Mouse (Mus musculus) CH12.LX (cell line): Measurements from ENCODE around the gene Prima1. TPM values are rescaled to one million over a fixed set of nuclear protein-coding genes. Genes with fewer than 3 reads are reported as not detected.

ENCODE experiments used
- DNase-seq: peaks from one replicate; pipeline ENCODE4 v3.0.0-alpha.2; 2013; ENCODE audit errors: extremely low read depth
- H3K27ac ChIP-seq: 2 replicates; pipeline ENCODE4 v1.5.1; 2012; ENCODE audit warnings: low read depth, mild to moderate bottlenecking, control low read depth, moderate library complexity; ENCODE audit not compliant: insufficient read depth
- H3K27me3 ChIP-seq: replicated peaks from 2 replicates; pipeline ENCODE3; 2012; ENCODE audit warnings: inconsistent platforms
- H3K36me3 ChIP-seq, 2 experiments: replicated peaks in 1 of 2; 2 replicates each; pipeline versions ENCODE3 to v1.6.1; 2012; ENCODE audit warnings: inconsistent platforms in 1 of 2, low read length in 1 of 2, mild to moderate bottlenecking in 1 of 2, mixed read lengths in 1 of 2, moderate library complexity in 1 of 2; ENCODE audit not compliant: control insufficient read depth in 1 of 2, insufficient read depth in 1 of 2
- H3K4me1 ChIP-seq, 2 experiments: 2 replicates each; pipeline ENCODE4 v1.6.1; 2012; ENCODE audit warnings: inconsistent platforms in 1 of 2, moderate library complexity in 1 of 2; ENCODE audit not compliant: insufficient read depth in 2 of 2, control insufficient read depth in 1 of 2
- H3K4me2 ChIP-seq: 2 replicates; pipeline ENCODE4 v1.6.1; 2012; ENCODE audit warnings: low read depth, mild to moderate bottlenecking, control low read depth; ENCODE audit not compliant: poor library complexity, insufficient read depth, severe bottlenecking
- H3K4me3 ChIP-seq, 3 experiments: fragments of 150-350 bp in 1 of 3; sonication (generic) in 1 of 3; replicated peaks in 1 of 3; 2 replicates each; pipeline versions ENCODE3 to v1.5.1; 2011 to 2012; ENCODE audit warnings: low read depth in 2 of 3, low read length in 2 of 3, mild to moderate bottlenecking in 2 of 3, moderate library complexity in 2 of 3, control low read depth in 1 of 3, improper control_type of control experiment in 1 of 3, inconsistent platforms in 1 of 3, mixed read lengths in 1 of 3; ENCODE audit not compliant: poor library complexity in 1 of 3
- H3K79me2 ChIP-seq: replicated peaks from 2 replicates; pipeline ENCODE4 v1.6.1; 2012; ENCODE audit warnings: mild to moderate bottlenecking, moderate library complexity; ENCODE audit not compliant: control insufficient read depth, poor library complexity, insufficient read depth, severe bottlenecking; ENCODE audit errors: extremely low read depth
- H3K9ac ChIP-seq: 2 replicates; pipeline ENCODE4 v1.6.1; 2012; ENCODE audit warnings: low read depth, mild to moderate bottlenecking, control low read depth, moderate library complexity; ENCODE audit not compliant: insufficient read depth
- H3K9me3 ChIP-seq: replicated peaks from 2 replicates; pipeline ENCODE3; 2012; ENCODE audit warnings: low read length, inconsistent platforms, mixed read lengths
- BHLHE40 ChIP-seq: IDR thresholded peaks from 2 replicates; pipeline ENCODE4 v1.6.1; 2011; ENCODE audit warnings: mild to moderate bottlenecking, low read depth, low read length, improper control_type of control experiment
- CHD1 ChIP-seq: IDR thresholded peaks from 2 replicates; pipeline ENCODE4 v1.6.1; 2012; ENCODE audit warnings: low read depth, low read length, improper control_type of control experiment, inconsistent platforms
- E2F4 ChIP-seq: IDR thresholded peaks from 2 replicates; pipeline ENCODE4 v1.6.1; 2011; ENCODE audit warnings: low read depth, low read length, improper control_type of control experiment; ENCODE audit not compliant: insufficient replicate concordance
- ELF1 ChIP-seq: IDR thresholded peaks from 2 replicates; pipeline ENCODE4 v1.6.1; 2014; ENCODE audit warnings: low read depth, mild to moderate bottlenecking, inconsistent platforms, low read length, improper control_type of control experiment
- EP300 ChIP-seq: IDR thresholded peaks from 2 replicates; pipeline ENCODE4 v1.6.1; 2011; ENCODE audit warnings: low read length, improper control_type of control experiment
- GABPA ChIP-seq: IDR thresholded peaks from 2 replicates; pipeline ENCODE4 v1.6.1; 2012; ENCODE audit warnings: low read depth, low read length, improper control_type of control experiment, inconsistent platforms; ENCODE audit not compliant: insufficient replicate concordance
- IRF4 ChIP-seq: IDR thresholded peaks from 2 replicates; pipeline ENCODE4 v1.6.1; 2014; ENCODE audit warnings: low read depth, mild to moderate bottlenecking, inconsistent platforms, low read length, improper control_type of control experiment
- JUN ChIP-seq: IDR thresholded peaks from 2 replicates; pipeline ENCODE4 v1.6.1; 2011; ENCODE audit warnings: low read depth, mild to moderate bottlenecking, low read length, improper control_type of control experiment, moderate library complexity; ENCODE audit not compliant: insufficient read depth
- JUND ChIP-seq: conservative IDR thresholded peaks from 2 replicates; pipeline ENCODE4 v1.6.1; 2011; ENCODE audit warnings: low read depth, low read length, improper control_type of control experiment
- KAT2A ChIP-seq: IDR thresholded peaks from 2 replicates; pipeline ENCODE4 v1.6.1; 2012; ENCODE audit warnings: low read length, improper control_type of control experiment, inconsistent platforms; ENCODE audit not compliant: insufficient replicate concordance
- MAFK ChIP-seq: IDR thresholded peaks from 2 replicates; pipeline ENCODE4 v1.6.1; 2011; ENCODE audit warnings: low read length, improper control_type of control experiment; ENCODE audit not compliant: insufficient replicate concordance
- MAX ChIP-seq: IDR thresholded peaks from 2 replicates; pipeline ENCODE4 v1.6.1; 2011; ENCODE audit warnings: low read length, improper control_type of control experiment
- MAZ ChIP-seq: IDR thresholded peaks from 2 replicates; pipeline ENCODE4 v1.6.1; 2012; ENCODE audit warnings: low read depth, mild to moderate bottlenecking, inconsistent platforms, low read length, improper control_type of control experiment, moderate library complexity
- MXI1 ChIP-seq: IDR thresholded peaks from 2 replicates; pipeline ENCODE4 v1.6.1; 2011; ENCODE audit warnings: mild to moderate bottlenecking, low read depth, low read length, improper control_type of control experiment
- MYC ChIP-seq: IDR thresholded peaks from 2 replicates; pipeline ENCODE4 v1.6.1; 2011; ENCODE audit warnings: low read depth, mild to moderate bottlenecking, improper control_type of control experiment, low read length
- NRF1 ChIP-seq: IDR thresholded peaks from 2 replicates; pipeline ENCODE4 v1.6.1; 2014; ENCODE audit warnings: low read depth, mild to moderate bottlenecking, inconsistent platforms, low read length, improper control_type of control experiment, moderate library complexity
- PAX5 ChIP-seq: IDR thresholded peaks from 2 replicates; pipeline ENCODE4 v1.6.1; 2012; ENCODE audit warnings: low read length, inconsistent platforms, mixed read lengths
- POLR2AphosphoS2 ChIP-seq: IDR thresholded peaks from 2 replicates; pipeline ENCODE4 v1.6.1; 2011; ENCODE audit warnings: low read depth, low read length, improper control_type of control experiment
- RCOR1 ChIP-seq: conservative IDR thresholded peaks from 2 replicates; pipeline ENCODE4 v1.6.1; 2012; ENCODE audit warnings: low read depth, mild to moderate bottlenecking, inconsistent platforms, low read length, improper control_type of control experiment
- SMC3 ChIP-seq: IDR thresholded peaks from 2 replicates; pipeline ENCODE4 v1.6.1; 2011; ENCODE audit warnings: low read depth, low read length, improper control_type of control experiment
- TBP ChIP-seq: conservative IDR thresholded peaks from 2 replicates; pipeline ENCODE4 v1.6.1; 2011; ENCODE audit warnings: low read depth, low read length, improper control_type of control experiment
- TCF12 ChIP-seq: IDR thresholded peaks from 2 replicates; pipeline ENCODE4 v1.6.1; 2014; ENCODE audit warnings: low read depth, mild to moderate bottlenecking, inconsistent platforms, low read length, improper control_type of control experiment
- USF1 ChIP-seq: IDR thresholded peaks from 2 replicates; pipeline ENCODE4 v1.6.1; 2014; ENCODE audit warnings: low read depth, mild to moderate bottlenecking, inconsistent platforms, low read length, improper control_type of control experiment
- USF2 ChIP-seq: conservative IDR thresholded peaks from 2 replicates; pipeline ENCODE4 v1.6.1; 2011; ENCODE audit warnings: low read depth, low read length, improper control_type of control experiment
- ZC3H11A ChIP-seq: IDR thresholded peaks from 2 replicates; pipeline ENCODE4 v1.6.1; 2012; ENCODE audit warnings: low read depth, mild to moderate bottlenecking, inconsistent platforms, low read length, improper control_type of control experiment
- ZMIZ1 ChIP-seq: IDR thresholded peaks from 2 replicates; pipeline ENCODE4 v1.6.1; 2012; ENCODE audit warnings: low read depth, mild to moderate bottlenecking, inconsistent platforms, low read length, improper control_type of control experiment
- dilution Hi-C: fragments of 300-500 bp; cut with MboI; formaldehyde crosslinking; loops from 2 replicates; pipeline ENCODE4 v1.14.3; 2020; ENCODE audit warnings: low sequenced_read_pairs; ENCODE audit not compliant: extremely low pct_unique_long_range_greater_than_20kb, extremely low pct_ligation_motif_present
- in situ Hi-C: fragments of 300-500 bp; cut with MboI; formaldehyde crosslinking; loops from 3 replicates; pipeline ENCODE4 v1.14.3; 2019; ENCODE audit warnings: low sequenced_read_pairs, low pct_ligation_motif_present, low pct_unique_long_range_greater_than_20kb, mixed read lengths
- polyA plus RNA-seq: library from polyadenylated mRNA; unstranded; fragments of >175 nt; gene quantifications from 2 replicates; pipeline ENCODE4 v1.2.1, GENCODE M21; 2012; ENCODE audit warnings: low read depth; ENCODE audit not compliant: insufficient read length
- total RNA-seq, 2 experiments: library from RNA; depleted of rRNA; stranded (reverse); fragments of 300-350 nt in 1 of 2; fragments of >200 nt in 1 of 2; gene quantifications; 2 replicates each; pipeline ENCODE4 v1.2.3; 2012 to 2014

The Prima1 gene
- total and polyA plus RNA-seq, 3 experiments: not detected

GRCm38 (mm10) chr12:103276422-103276821 is 34.5 kb upstream of the Prima1 start:
- Histone ChIP-seq H3K4me1 (peaks cover 19 to 34% of the 10 kb centered on the region in 2 experiments), H3K4me2 (no peak overlapping the region), H3K4me3 (no peak overlapping the region)
- TF ChIP-seq MAZ (no peak), RCOR1 (no peak), ZC3H11A (no peak), GABPA (no peak), ELF1 (no peak), TBP (no peak), MAFK (no peak), BHLHE40 (no peak), EP300 (no peak), E2F4 (no peak), PAX5 (no peak), POLR2AphosphoS2 (no peak), USF2 (no peak), MXI1 (no peak), JUND (no peak), CHD1 (no peak), ZMIZ1 (no peak)
- TF ChIP-seq, all 38 proteins: peak for 0
- H3K36me3 ChIP-seq: no peaks in the 10 kb centered on the region
- H3K9me3 ChIP-seq: peaks cover 8% of the 10 kb centered on the region
- in situ Hi-C loops: no loop called here
- dilution Hi-C loops: no loop called here
- no peak overlapping the region for H3K9ac ChIP-seq
- H3K27ac ChIP-seq: no peak overlapping the region
- DNase-seq: no peak
- no peaks in the 10 kb centered on the region for H3K79me2 ChIP-seq
- no peaks in the 10 kb centered on the region for H3K27me3 ChIP-seq

- no peaks in the 10 kb centered on the region for H3K79me2 ChIP-seq
- H3K27me3 ChIP-seq: no peaks in the 10 kb centered on the region
- H3K9me3 ChIP-seq: peaks cover 8% of the 10 kb centered on the region
- no peak overlapping the region; the same call in 1 of the 2 replicates for H3K27ac ChIP-seq
- in situ Hi-C loops (no loop called here), dilution Hi-C loops (no loop called here)
- TF ChIP-seq MYC (no peak), BHLHE40 (peak; percentile 40; the same call in 1 of the 2 replicates), JUN (no peak), E2F4 (no peak), MXI1 (no peak; the same call in 1 of the 2 replicates), ELF1 (0 out of 2 replicates have a peak, but pooled peaks have one; percentile 33), PAX5 (no peak), USF2 (no peak), USF1 (no peak), IRF4 (peak; percentile 77), SMC3 (no peak), POLR2AphosphoS2 (no peak), MAZ (no peak; the same call in 1 of the 2 replicates), JUND (no peak), EP300 (peak; percentile 45; the same call in 1 of the 2 replicates), TCF12 (0 out of 2 replicates have a peak, but pooled peaks have one; percentile 42), NRF1 (no peak), KAT2A (no peak), MAX (no peak)
- no peak overlapping the region for H3K4me3 ChIP-seq
- H3K4me1 ChIP-seq: peaks cover 17 to 32% of the 10 kb centered on the region in 2 experiments
- H3K36me3 ChIP-seq: no peaks in the 10 kb centered on the region
- DNase-seq: peak; percentile 54
- no peak overlapping the region for H3K9ac ChIP-seq
- no peak overlapping the region; the same call in 1 of the 2 replicates for H3K4me2 ChIP-seq
Measured at GRCm38 (mm10) chr12:103273732-103274131, 31.8 kb upstream of the Prima1 start.
